Mouse (Mus musculus) liver, embryonic 14.5 days (tissue): ENCODE results near the gene Foxn3.

Experiments
- CTCF ChIP-seq: IDR thresholded peaks from 2 replicates; pipeline ENCODE4 v1.5.1; 2016; ENCODE audit warnings: antibody characterized with exemption, low read depth, control low read depth
- EP300 ChIP-seq: IDR thresholded peaks from 2 replicates; pipeline ENCODE4 v1.6.1; 2016; ENCODE audit warnings: antibody characterized with exemption, low read depth

DNA sequence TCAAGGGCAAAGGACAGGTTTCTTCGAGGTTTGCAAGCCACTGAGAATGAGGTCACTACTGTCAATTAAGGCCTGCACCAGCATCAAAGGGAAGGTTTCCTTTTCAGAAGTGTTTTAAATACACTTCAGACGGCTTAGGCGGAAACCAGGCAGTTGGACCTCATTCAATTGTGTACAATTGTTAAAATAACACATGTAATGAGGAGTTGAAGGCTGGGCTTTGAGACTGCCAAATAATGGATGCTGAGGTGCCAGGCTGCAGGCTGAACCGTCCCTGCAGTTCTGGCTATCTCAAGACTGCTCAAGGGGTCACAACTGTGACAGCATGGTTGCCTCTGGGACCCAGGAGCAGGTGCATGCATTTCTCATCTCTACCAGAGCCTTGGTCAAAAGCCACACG lies 89.2 kb downstream of the Foxn3 start:
- no peak for TF ChIP-seq CTCF
- TF ChIP-seq EP300: no peak
